Mouse (Mus musculus) cortical plate, adult 2 months (tissue): ENCODE measurements around the gene Suclg2. TPM values are rescaled to one million over a fixed set of nuclear protein-coding genes. Genes with fewer than 3 reads are reported as not detected.

Source experiments
- H3K27ac ChIP-seq: fragments of 200-500 bp; 2 replicates; pipeline ENCODE4 v1.5.1; 2012; ENCODE audit warnings: low read length, control low read depth, inconsistent platforms; ENCODE audit not compliant: insufficient read depth
- H3K4me1 ChIP-seq: fragments of 200-500 bp; 2 replicates; pipeline ENCODE4 v1.6.1; 2011; ENCODE audit warnings: low read length; ENCODE audit not compliant: control insufficient read depth, insufficient read depth
- H3K4me3 ChIP-seq: fragments of 200-500 bp; 2 replicates; pipeline ENCODE4 v1.5.1; 2011; ENCODE audit warnings: mild to moderate bottlenecking, low read length, control low read depth; ENCODE audit not compliant: insufficient read depth
- CTCF ChIP-seq: fragments of 200-500 bp; IDR thresholded peaks from 2 replicates; pipeline ENCODE4 v1.5.1; 2011; ENCODE audit warnings: mild to moderate bottlenecking, control low read depth, low read length; ENCODE audit not compliant: insufficient read depth; ENCODE audit errors: extremely low read depth
- POLR2A ChIP-seq: fragments of 200-500 bp; IDR thresholded peaks from 2 replicates; pipeline ENCODE4 v1.6.1; 2011; ENCODE audit warnings: mild to moderate bottlenecking, low read length, control low read depth; ENCODE audit not compliant: insufficient read depth; ENCODE audit errors: extremely low read depth
- polyA plus RNA-seq: library from polyadenylated mRNA; depleted of rRNA; stranded (reverse); fragments of >200 nt; gene quantifications from 2 replicates; pipeline ENCODE4 v1.2.3, GENCODE M21; 2012

Gene Suclg2
- polyA plus RNA-seq, 1 experiment = 19.3 TPM

DNA sequence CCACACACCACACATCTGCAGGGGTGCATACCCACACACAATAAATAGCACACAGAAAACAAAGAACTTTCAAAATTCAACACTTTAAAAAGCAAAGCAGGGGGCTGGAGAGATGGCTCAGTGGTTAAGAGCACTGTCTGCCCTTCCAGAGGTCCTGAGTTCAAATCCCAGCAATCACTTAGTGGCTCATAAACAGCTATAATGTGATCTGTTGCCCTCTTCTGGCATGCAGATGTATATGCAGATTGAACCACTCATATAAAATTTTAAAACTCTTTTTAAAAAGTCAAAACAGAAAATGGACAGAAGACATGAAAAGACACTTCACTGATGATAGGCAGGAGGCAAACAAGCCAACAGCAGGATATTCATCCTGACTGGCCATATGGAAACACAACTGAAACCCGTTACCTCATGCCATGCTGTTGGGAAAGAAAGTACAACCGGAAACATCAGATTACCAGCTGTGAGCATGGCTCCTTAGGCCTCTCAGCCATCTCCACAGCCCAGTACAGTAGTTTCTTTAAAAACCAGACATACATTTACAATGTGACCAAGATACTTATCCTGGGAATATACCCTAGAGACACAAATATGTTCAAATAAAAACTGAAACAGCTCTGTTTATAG lies 17.5 kb downstream of the Suclg2 start:
- Histone ChIP-seq H3K4me1 (no peaks in the 10 kb centered on the region), H3K27ac (no peak overlapping the region), H3K4me3 (no peak overlapping the region)
- no peak for TF ChIP-seq CTCF
- no peak for TF ChIP-seq POLR2A

DNA sequence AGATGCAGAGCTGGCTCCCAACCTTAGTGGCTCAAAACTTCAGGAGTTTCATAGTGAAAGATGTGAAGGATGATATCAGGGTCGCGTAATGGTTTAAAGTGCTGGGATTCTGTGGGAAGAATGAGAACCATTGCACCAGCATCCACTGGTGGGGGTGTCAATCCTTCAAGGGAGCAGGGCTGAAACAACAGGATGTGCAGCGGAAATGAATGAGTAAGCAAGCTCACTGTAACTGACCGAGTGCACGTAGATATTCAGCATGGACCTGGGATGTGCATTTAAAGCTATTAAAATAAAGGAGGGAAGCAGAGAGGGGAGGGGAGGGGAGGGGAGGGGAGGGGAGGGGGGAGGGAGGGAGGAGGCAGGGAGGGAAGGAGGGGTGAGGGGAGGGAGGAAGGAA lies 18.4 kb downstream of the Suclg2 start:
- TF ChIP-seq CTCF = no peak
- no peaks in the 10 kb centered on the region for H3K4me1 ChIP-seq
- no peak overlapping the region for H3K27ac ChIP-seq
- H3K4me3 ChIP-seq = no peak overlapping the region

DNA sequence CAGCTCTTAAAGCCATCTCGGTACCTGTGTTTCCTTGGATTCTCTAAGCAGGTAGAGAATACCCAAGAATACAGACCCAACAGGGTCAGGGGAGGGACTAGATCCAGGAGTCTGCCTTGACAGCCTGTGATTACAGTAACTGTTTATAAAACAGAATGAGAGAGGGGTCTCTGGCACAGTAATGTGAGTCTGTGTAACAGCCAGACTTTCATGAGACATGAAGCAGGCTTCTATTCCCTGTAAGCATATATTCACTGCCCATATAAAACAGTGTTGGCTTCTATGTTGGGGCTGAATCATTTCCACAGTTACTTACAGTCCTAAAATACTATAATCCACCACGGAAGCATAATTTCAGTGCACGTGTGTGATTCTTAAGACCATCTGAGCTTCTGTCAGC lies 19.3 kb downstream of the Suclg2 start:
- H3K27ac ChIP-seq = no peak overlapping the region
- TF ChIP-seq POLR2A = no peak
- TF ChIP-seq CTCF = no peak
- H3K4me1 ChIP-seq = no peaks in the 10 kb centered on the region
- H3K4me3 ChIP-seq = no peak overlapping the region

DNA sequence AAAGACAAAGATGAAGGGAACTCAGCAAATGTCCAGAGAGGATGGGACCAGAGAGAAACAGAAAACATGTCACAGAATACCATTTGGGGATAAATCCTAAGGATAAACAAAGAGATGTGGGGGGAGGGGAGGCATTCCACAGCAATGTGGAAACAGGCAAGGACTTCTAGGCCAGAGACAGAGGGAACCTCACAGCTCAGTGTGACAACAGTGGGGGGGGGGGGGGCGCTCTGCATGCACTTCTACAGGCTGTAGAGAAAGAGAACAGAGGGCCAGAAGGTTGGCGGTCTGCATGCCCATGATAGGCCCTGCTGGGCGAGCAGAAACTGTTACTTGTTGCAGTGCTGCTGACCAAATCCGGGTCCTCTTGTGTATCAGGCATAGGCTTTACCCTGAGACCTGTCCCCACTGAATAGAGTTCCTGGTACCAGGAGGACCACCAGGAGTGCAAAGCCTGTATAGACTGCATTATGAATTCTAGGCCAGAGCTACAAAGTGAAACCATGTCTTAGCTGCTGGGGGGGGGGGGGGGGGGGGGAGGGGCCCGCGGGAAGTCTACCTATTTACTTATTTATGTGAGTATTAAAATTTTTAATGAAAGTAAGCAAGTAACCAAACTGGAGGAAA lies 20.0 kb downstream of the Suclg2 start:
- no peaks in the 10 kb centered on the region for H3K4me1 ChIP-seq
- no peak for TF ChIP-seq POLR2A
- TF ChIP-seq CTCF = no peak
- H3K27ac ChIP-seq = no peak overlapping the region
- no peak overlapping the region for H3K4me3 ChIP-seq

DNA sequence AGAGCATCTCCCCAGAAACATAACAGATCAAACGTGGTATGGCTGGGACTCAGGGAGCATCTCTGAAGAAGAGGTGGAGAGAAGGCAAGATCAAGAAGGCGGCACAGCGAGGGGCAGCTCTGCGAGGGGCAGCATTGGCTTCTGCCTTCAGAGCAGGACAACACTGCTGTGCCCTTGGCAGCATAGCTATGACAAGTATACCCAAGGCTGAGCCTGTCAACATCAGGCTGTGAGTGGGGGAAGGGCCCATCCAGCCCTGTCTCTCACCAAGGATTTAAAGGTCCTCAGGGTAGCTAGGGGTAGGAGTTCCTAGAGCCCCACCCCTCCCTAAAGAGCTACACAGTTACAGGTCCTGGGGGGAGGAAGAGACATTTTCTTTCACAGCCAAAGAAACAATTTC lies 23.7 kb downstream of the Suclg2 start:
- Histone ChIP-seq H3K4me3 (no peak overlapping the region), H3K4me1 (no peaks in the 10 kb centered on the region), H3K27ac (no peak overlapping the region)
- no peak for TF ChIP-seq POLR2A
- TF ChIP-seq CTCF = no peak

DNA sequence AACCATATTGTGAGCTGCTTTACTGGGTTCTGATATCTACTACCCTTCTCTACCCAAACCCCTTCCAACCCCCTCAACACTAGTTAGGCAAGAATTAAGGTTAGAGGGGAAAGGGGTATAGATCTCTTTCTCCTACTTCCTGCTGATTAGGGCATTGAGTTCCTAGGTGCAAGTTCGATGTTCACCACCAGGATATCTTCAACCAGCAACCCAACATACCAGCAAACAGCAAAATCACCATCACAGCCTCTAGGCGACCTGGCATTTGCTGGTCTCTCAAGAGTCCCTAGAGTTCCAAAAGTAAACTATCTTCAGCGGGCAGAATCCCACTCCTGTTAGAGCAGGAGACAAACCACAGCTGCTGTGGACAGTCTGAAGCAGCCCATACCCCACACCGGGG lies 33.4 kb downstream of the Suclg2 start:
- no peak overlapping the region for H3K27ac ChIP-seq

DNA sequence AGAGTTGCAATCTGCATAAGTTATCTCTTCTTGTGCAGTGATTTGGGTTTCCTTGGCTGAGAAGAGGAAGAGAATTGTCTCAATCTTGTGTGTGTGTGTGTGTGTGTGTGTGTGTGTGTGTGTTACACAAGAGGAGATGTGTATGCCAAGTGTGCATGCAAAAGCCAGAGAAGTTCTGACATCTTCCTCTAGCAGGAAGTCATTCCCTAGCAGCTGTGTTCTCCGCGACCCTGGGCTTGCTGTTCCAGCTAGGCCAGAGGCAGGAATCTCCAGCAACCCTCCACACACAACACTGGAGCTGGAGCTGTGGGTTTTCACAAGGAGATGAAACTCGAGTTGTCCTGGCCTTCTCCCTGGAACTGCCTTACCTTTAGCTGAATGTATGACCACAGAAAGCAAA lies 38.9 kb downstream of the Suclg2 start:
- TF ChIP-seq CTCF (no peak), POLR2A (no peak)
- Histone ChIP-seq H3K4me3 (no peak overlapping the region), H3K4me1 (no peaks in the 10 kb centered on the region), H3K27ac (no peak overlapping the region)

More for the DNA sequence above, 33.4 kb downstream of the Suclg2 start:
- TF ChIP-seq POLR2A (no peak), CTCF (no peak)
- H3K4me3 ChIP-seq = no peak overlapping the region
- H3K4me1 ChIP-seq = no peaks in the 10 kb centered on the region

DNA sequence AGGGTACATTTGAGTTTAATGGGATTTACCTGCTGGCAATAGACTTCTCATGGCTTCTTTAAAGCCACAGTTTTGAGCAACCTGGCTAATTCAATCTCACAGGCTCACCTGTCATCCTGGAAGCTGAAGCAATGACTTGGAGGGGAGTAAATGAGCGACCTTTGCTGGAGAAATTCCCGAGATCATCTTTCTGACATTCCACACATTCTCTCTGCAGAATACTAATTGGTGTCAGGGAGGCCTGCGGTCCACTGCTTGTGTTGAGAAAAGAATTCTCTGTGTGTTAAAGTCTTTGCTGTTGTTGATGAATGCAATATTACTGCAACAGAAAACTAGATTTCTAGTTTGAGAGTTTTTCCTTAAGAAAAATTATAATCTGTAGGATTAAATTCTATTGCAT lies 39.3 kb downstream of the Suclg2 start:
- Histone ChIP-seq H3K27ac (no peak overlapping the region), H3K4me3 (no peak overlapping the region), H3K4me1 (no peaks in the 10 kb centered on the region)
- no peak for TF ChIP-seq CTCF
- no peak for TF ChIP-seq POLR2A

DNA sequence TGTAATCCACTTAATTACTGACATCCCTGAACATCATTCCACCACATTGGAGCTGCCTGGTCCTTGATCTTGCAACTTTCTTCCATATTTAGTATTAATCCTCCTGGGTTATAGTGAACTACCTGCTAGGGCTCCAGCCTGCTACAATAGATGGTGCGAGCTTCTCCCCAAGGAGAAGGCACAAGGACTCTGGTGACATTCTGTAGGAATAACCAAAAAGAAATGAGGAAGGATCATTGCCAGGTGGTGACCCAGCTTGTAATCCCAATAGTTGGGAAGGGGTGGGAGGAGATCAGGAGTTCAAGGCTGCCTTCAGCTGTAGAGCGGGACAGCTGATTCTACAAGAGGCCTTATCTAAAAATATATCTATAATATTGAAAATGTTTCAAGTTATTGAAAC lies 41.6 kb downstream of the Suclg2 start:
- no peak for TF ChIP-seq POLR2A
- H3K4me3 ChIP-seq = no peak overlapping the region
- no peaks in the 10 kb centered on the region for H3K4me1 ChIP-seq
- H3K27ac ChIP-seq = no peak overlapping the region

DNA sequence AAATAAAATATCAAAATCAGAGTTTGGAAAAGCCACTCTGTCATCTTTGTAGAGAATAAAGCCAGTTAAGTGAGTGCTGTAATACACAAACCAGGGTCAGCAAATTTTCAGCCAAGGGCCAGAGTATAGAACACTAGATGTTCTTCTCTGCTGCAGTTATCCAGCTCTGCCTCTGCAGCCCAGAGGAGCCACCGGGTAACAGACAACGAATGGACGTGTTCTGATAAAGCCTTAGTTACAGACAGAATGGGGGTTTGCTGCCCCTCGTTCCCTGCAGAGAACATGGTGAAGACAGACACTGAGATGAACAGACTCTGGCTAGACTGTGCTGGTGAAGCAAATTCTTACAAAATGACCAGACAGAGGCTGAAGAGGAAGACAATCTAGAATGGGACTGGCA lies 42.2 kb downstream of the Suclg2 start:
- Histone ChIP-seq H3K4me1 (no peaks in the 10 kb centered on the region), H3K27ac (no peak overlapping the region), H3K4me3 (no peak overlapping the region)
- no peak for TF ChIP-seq POLR2A
- no peak for TF ChIP-seq CTCF
